Mouse (Mus musculus) embryonic facial prominence, embryonic 11.5 days (tissue): ENCODE data around the gene Ubr7. TPM values are rescaled to one million over a fixed set of nuclear protein-coding genes. Genes with fewer than 3 reads are reported as not detected.

ENCODE experiments used
- ATAC-seq: fragments of 200-750 bp; cut with Nextera tagmentation; replicated peaks from 2 replicates; pipeline ENCODE4 v1.8.0; 2017; ENCODE audit warnings: low read depth; ENCODE audit not compliant: insufficient number of reproducible peaks, low FRiP score, low TSS enrichment
- DNase-seq: peaks from one replicate; pipeline ENCODE4 v3.0.0-alpha.2; 2015; ENCODE audit warnings: low spot score
- H3K27ac ChIP-seq: fragments of 300-500 bp; sonication (generic); replicated peaks from 2 replicates; pipeline ENCODE4 v1.5.1; 2014; ENCODE audit warnings: mild to moderate bottlenecking, low read depth, low read length, control low read depth
- H3K27me3 ChIP-seq: fragments of 300-500 bp; sonication (generic); 2 replicates; pipeline ENCODE4 v1.6.1; 2014; ENCODE audit warnings: mild to moderate bottlenecking, low read length, moderate library complexity, mixed read lengths; ENCODE audit not compliant: control insufficient read depth, insufficient read depth
- H3K36me3 ChIP-seq: fragments of 300-500 bp; sonication (generic); replicated peaks from 2 replicates; pipeline ENCODE4 v1.6.1; 2014; ENCODE audit warnings: low read depth, mild to moderate bottlenecking, low read length, moderate library complexity, mixed read lengths; ENCODE audit not compliant: control insufficient read depth, insufficient read depth
- H3K4me1 ChIP-seq: fragments of 300-500 bp; sonication (generic); 2 replicates; pipeline ENCODE4 v1.6.1; 2014; ENCODE audit warnings: low read length, mixed read lengths; ENCODE audit not compliant: control insufficient read depth, insufficient read depth
- H3K4me2 ChIP-seq: fragments of 300-500 bp; sonication (generic); 2 replicates; pipeline ENCODE4 v1.6.1; 2014; ENCODE audit warnings: low read depth, mild to moderate bottlenecking, control low read depth, low read length, moderate library complexity
- H3K4me3 ChIP-seq: fragments of 300-500 bp; sonication (generic); 2 replicates; pipeline ENCODE4 v1.5.1; 2014; ENCODE audit warnings: low read depth, low read length, control low read depth
- H3K9ac ChIP-seq: fragments of 300-500 bp; sonication (generic); replicated peaks from 2 replicates; pipeline ENCODE4 v1.6.1; 2014; ENCODE audit warnings: mild to moderate bottlenecking, control low read depth, low read length
- H3K9me3 ChIP-seq: fragments of 300-500 bp; sonication (generic); replicated peaks from 2 replicates; pipeline ENCODE4 v1.6.1; 2016; ENCODE audit warnings: mild to moderate bottlenecking, low read length, inconsistent platforms, mixed read lengths; ENCODE audit not compliant: control insufficient read depth
- WGBS: fragments of 180-500 bp; shearing (Covaris S2); extraction: QIAGEN DNeasy Blood & Tissue Kit; methylation state at CpG from one replicate; pipeline ENCODE4 v1.1.7; 2014; 5-methylcytosine and 5-hydroxymethylcytosine counted together
- polyA plus RNA-seq: library from polyadenylated mRNA; unstranded; fragments of >200 nt; fragmentation: Nextera tagmentation; extraction: Ambion mirVana; gene quantifications from 2 replicates; pipeline ENCODE4 v1.2.1, GENCODE M21; 2014

Ubr7 gene
- polyA plus RNA-seq, 1 experiment from 2014 or later, result 68.1 TPM

DNA sequence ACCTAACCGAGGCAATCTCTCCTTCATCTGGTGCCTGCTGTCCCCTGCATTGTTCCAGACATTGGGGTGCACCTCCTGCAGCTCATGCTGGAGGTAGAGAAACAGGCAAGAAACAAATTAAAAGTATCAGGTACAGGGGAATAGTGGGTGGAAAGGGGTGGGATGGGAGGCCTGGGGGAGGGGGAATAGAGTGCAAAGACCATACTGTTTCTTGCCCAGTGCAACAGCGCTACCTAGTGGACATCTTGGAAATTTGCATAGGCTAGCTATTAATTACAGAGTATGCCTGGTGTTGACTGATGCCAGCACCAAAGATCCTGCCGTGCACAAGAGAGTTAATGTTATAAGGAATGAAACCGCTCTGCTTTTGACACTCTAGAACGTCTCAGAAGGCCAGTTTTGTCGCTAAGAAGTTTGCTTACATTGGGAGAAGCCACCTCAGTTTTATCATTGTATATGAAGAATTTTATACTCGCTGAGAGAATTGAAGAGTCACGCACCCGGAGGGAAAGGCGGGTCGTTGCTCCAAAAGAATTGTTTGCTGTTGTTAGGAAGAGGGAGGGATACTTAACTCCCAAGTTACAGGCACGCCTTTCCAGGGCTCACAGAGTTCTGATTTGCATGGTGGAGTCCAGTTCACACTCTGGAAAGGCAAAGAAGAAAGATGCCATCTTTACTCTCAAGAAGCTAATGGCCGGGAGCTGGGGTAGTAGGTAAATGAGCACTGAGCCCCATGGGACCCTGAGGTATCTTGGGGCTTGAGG, 38.0 kb upstream of the Ubr7 start:
- 29% methylated on average over 13 of the region's 13 CpGs for WGBS
- no peaks in the 10 kb centered on the region for H3K9me3 ChIP-seq
- no peak overlapping the region for H3K4me2 ChIP-seq
- DNase-seq, result peak; percentile 82
- no peaks in the 10 kb centered on the region for H3K27me3 ChIP-seq
- no peak overlapping the region for H3K4me3 ChIP-seq
- ATAC-seq, result 0 out of 2 replicates have a peak, but pooled peaks have one; percentile 67
- H3K27ac ChIP-seq, result no peak overlapping the region
- H3K9ac ChIP-seq, result no peak overlapping the region
- no peaks in the 10 kb centered on the region for H3K4me1 ChIP-seq
- H3K36me3 ChIP-seq, result no peaks in the 10 kb centered on the region

DNA sequence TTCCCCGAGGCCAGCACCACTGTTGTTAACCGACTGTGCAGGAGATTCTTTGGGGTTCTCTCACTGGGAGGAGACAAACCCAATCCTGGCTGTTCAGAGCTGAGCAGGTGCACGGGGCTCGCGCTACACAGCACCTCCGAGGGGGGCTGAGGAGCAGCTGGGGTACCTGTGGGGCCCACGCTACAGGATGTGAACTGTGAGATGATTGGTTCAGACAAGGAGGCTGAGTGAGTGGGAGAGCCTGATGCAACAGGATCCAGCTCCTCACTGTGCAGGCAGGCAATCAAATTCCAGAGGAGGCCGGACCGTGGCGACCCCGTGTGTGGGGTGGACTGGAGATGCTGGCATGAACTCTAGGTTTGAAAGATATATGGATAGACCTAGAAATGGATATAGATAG, 35.3 kb upstream of the Ubr7 start:
- no peak overlapping the region for H3K4me2 ChIP-seq
- H3K27me3 ChIP-seq, result no peaks in the 10 kb centered on the region
- 47% methylated on average over 11 of the region's 11 CpGs for WGBS
- H3K36me3 ChIP-seq, result no peaks in the 10 kb centered on the region
- no peaks in the 10 kb centered on the region for H3K4me1 ChIP-seq
- no peak overlapping the region for H3K9ac ChIP-seq
- no peak overlapping the region for H3K4me3 ChIP-seq
- no peaks in the 10 kb centered on the region for H3K9me3 ChIP-seq
- H3K27ac ChIP-seq, result no peak overlapping the region
- ATAC-seq, result no peak; the same call in 1 of the 2 replicates
- no peak for DNase-seq

DNA sequence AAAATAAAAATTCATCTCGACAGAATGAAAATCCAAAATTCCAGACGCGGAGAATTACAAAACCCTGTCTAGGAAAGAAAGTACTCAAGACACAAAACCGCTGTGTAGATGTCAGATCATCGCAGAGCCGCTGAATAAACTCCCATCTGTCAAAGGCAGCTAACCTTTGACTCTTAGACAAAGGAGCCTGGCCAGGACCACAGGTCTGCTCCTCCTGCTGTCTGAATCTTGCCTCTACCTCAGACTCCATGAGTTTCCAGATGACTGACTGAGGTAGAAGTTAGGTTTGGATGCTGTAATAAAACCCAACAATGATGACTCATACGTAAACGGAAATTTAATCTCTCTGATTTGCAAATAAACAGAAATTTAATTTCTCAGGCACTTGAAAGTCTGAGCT, 34.8 kb upstream of the Ubr7 start:
- DNase-seq, result no peak
- H3K4me2 ChIP-seq, result no peak overlapping the region
- H3K9ac ChIP-seq, result no peak overlapping the region
- no peaks in the 10 kb centered on the region for H3K9me3 ChIP-seq
- no peak for ATAC-seq
- no peak overlapping the region for H3K4me3 ChIP-seq
- no peak overlapping the region for H3K27ac ChIP-seq
- H3K27me3 ChIP-seq, result no peaks in the 10 kb centered on the region
- H3K36me3 ChIP-seq, result no peaks in the 10 kb centered on the region
- H3K4me1 ChIP-seq, result no peaks in the 10 kb centered on the region
- 71% methylated on average over 8 of the region's 8 CpGs for WGBS

DNA sequence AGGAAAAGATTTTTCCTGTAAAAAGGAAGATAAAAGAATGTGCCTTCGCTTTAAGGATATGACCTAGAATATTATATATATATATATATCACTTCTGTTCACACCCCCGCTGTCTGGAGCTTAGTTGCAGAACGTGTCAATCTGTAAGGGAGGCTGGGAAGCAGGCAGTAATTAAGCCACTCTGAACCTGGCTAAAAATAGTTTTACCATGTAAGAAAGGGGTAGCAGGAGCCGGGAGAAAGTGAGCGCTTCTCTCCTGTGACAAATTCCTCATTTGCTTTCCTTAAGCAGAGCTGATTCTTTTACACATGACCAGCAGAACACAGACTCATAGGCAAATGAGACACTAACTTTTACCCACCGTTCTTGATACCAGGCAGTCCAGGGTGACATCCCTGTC, 33.9 kb upstream of the Ubr7 start:
- ATAC-seq, result no peak
- 68% methylated on average over 6 of the region's 6 CpGs for WGBS

DNA sequence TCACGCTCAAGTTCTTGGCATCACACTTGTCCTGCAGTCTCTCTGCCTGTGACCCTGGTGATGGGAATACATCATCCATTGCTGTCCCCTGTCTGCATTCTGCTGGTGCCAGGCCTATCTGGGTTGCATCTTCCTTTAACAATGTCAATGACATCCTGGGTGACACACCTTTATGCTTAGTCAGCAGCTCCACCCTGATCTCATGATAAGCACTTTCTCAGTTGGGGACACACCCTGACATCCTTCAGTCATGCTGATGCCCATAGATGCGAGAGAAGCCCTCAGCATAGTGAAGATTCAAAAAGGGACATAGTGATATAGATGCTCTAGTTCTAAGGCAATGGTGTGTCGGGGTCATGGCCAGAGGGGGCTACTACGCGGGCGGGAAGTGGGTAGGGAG, 32.6 kb upstream of the Ubr7 start:
- DNase-seq (no peak), ATAC-seq (no peak)
- no peaks in the 10 kb centered on the region for H3K9me3 ChIP-seq
- no peak overlapping the region for H3K4me2 ChIP-seq
- H3K4me1 ChIP-seq, result peaks cover 3% of the 10 kb centered on the region; the same call in 1 of the 2 replicates
- WGBS, result 92% methylated on average over 6 of the region's 6 CpGs
- H3K27me3 ChIP-seq, result no peaks in the 10 kb centered on the region
- H3K4me3 ChIP-seq, result no peak overlapping the region
- no peak overlapping the region for H3K27ac ChIP-seq
- H3K36me3 ChIP-seq, result no peaks in the 10 kb centered on the region
- H3K9ac ChIP-seq, result no peak overlapping the region

More for the DNA sequence above, 33.9 kb upstream of the Ubr7 start:
- Histone ChIP-seq H3K9ac (no peak overlapping the region), H3K4me2 (no peak overlapping the region), H3K36me3 (no peaks in the 10 kb centered on the region), H3K4me1 (no peaks in the 10 kb centered on the region), H3K27me3 (no peaks in the 10 kb centered on the region), H3K4me3 (no peak overlapping the region), H3K27ac (no peak overlapping the region), H3K9me3 (no peaks in the 10 kb centered on the region)
- DNase-seq, result no peak

DNA sequence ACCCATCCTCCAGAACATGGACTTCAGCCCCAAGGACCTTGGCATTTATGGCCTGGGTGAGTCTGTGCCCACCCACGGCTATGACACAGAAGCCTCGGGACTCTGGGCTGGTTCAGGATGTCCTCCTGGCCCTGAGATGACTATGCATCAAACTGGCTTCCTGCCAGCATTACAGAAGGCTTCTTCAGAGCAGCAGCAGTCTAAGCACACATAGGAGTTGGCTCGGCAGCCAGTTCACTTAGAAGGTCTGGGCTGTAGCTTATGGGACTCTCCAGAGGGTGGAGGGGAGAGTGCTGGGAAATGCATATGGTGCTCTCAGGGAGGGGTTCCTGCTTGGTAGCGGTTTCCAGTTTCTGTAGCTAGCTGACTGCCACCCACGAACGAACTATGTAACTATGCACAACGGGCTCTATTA, 32.0 kb upstream of the Ubr7 start:
- H3K36me3 ChIP-seq, result no peaks in the 10 kb centered on the region
- peaks cover 5% of the 10 kb centered on the region; the same call in 1 of the 2 replicates for H3K4me1 ChIP-seq
- DNase-seq (no peak), ATAC-seq (no peak)
- no peak overlapping the region for H3K9ac ChIP-seq
- H3K4me3 ChIP-seq, result no peak overlapping the region
- H3K9me3 ChIP-seq, result no peaks in the 10 kb centered on the region
- H3K4me2 ChIP-seq, result no peak overlapping the region
- 71% methylated on average over 7 of the region's 7 CpGs for WGBS
- H3K27me3 ChIP-seq, result no peaks in the 10 kb centered on the region
- no peak overlapping the region for H3K27ac ChIP-seq

DNA sequence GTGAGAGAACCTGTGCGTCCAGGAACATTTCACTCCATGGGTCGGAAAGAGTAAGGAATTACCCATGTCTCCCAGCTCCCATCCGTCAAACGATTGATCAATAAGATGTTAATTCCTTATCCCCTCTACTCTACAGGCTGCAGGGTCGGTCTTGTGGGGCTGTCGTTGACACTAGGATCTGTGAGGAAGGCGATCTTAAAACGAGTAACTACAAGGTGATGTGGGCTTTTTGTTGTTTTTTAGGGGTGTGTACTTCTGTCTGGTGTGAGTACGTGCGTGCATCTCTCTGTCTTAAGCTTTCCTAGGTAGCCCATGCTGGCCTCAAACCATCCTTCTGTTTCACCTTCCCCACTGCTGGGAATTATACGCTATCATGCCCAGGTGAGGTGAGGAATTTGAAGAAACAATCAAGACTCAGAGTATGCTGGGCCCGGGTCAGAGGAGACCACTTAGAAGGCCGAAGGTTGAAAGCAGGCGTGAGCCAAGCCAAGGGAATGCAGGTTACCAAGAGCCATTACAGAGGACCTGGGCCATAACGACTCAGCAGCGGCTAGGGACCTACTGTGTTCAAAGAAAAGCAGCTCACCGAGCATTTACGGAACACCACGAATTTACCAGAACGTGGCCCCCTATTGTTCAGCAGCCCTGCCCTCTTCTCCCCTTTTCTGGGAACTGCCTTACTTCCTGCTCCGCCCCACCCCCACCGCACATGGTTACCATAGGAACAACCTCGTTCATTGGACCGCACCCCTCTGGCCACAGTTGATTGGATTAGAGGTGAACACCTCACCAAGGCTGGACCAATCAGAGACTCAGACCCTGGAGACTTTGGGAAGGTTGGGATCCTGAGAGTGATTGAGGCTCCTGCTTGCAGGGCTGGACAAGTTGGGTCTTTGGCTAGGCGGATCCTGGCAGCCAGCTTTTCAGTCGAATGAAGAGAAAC, 27.6 kb upstream of the Ubr7 start:
- no peaks in the 10 kb centered on the region for H3K36me3 ChIP-seq
- H3K27ac ChIP-seq, result peak overlapping the region; percentile 80
- no peaks in the 10 kb centered on the region for H3K9me3 ChIP-seq
- H3K4me3 ChIP-seq, result no peak overlapping the region
- H3K4me2 ChIP-seq, result peak overlapping the region; percentile 37
- WGBS, result 32% methylated on average over 26 of the region's 26 CpGs
- H3K4me1 ChIP-seq, result peaks cover 7% of the 10 kb centered on the region; the same call in 1 of the 2 replicates
- no peaks in the 10 kb centered on the region for H3K27me3 ChIP-seq
- DNase-seq, result peak; percentile 96
- H3K9ac ChIP-seq, result peak overlapping the region; percentile 41
- peak; percentile 98 for ATAC-seq
